Mouse (Mus musculus): Measurements from ENCODE around the gene Itga9.

Itga9 gene

DNA sequence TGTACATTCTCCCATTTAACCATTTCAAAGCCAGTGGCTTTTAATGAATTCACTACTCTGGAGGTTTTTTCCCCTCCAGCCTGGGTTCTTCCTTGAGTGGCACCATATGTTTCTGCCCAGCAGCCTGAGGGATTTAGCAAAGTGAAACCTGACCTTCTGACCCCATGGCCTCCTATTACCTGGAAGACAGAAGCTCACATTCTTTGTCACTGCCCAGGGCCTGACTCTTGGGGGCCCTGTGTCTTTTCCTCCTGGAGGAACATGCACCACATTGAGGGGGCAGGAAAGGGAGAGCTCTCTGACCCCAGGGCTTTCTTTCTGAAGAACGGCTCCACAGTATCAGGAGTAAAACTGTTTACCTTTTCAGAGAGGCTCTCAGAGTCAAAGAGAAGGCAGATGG, 46.9 kb downstream of the Itga9 start:
- peak; percentile 68 for DNase-seq (ENCODE audit: extremely low spot score)

GRCm38 (mm10) chr9:118654969-118655368, 48.5 kb downstream of the Itga9 start:
- DNase-seq (ENCODE audit: extremely low spot score): peak; percentile 74

- DNase-seq (ENCODE audit: extremely low spot score): no peak
These were observed 49.2 kb downstream of the Itga9 start for GRCm38 (mm10) chr9:118655726-118656125.

- DNase-seq (ENCODE audit: extremely low spot score): no peak
These were observed 51.7 kb downstream of the Itga9 start for GRCm38 (mm10) chr9:118658159-118658558.

GRCm38 (mm10) chr9:118659809-118660208, 53.3 kb downstream of the Itga9 start:
- DNase-seq (ENCODE audit: extremely low spot score): no peak

GRCm38 (mm10) chr9:118660259-118660658, 53.8 kb downstream of the Itga9 start:
- DNase-seq (ENCODE audit: extremely low spot score): no peak

GRCm38 (mm10) chr9:118662026-118662425, 55.5 kb downstream of the Itga9 start:
- no peak for DNase-seq (ENCODE audit: extremely low spot score)

DNA sequence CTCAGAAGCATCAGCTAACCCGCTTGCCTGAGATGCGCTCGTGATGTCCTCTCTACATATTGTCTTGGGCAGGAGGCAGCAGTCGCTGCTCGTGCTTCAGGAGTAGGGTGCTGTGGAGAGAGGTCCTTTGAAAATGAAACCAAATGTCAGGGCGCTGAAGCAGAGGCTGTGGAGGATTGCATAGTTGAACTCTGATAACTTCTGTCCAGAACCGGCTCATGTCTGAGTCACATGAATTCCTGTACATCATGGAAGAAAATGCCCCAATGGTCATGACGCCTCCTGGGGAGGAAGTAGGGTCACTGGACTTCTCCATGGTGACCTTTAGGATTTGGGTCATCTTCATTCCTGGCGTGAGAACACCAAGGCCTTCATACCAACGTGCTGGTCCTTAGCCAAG, 56.0 kb downstream of the Itga9 start:
- no peak for DNase-seq (ENCODE audit: extremely low spot score)

- DNase-seq (ENCODE audit: extremely low spot score): no peak
These were observed 57.4 kb downstream of the Itga9 start for GRCm38 (mm10) chr9:118663938-118664337.

DNA sequence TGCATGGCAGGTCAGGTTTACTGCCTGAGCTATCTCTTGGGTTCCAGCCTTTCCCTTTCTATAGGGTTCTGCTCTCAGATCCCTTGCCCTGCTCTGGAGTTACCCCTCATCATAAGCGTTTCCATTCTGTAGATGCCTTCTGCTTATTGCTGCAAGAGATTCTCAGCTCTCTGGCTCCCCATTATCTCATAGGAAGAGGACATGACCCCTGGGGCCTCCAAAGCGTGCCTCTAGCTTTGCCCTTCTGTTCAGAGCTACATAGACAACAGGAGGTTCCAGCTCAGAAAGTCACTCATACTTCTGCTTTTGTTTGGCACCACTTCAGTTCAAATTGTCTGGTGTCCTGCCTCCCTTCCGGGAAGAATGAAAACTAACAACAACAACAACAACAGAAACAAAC, 59.6 kb downstream of the Itga9 start:
- no peak for DNase-seq (ENCODE audit: extremely low spot score)

GRCm38 (mm10) chr9:118669696-118670095, 63.2 kb downstream of the Itga9 start:
- DNase-seq (ENCODE audit: extremely low spot score): no peak

- DNase-seq (ENCODE audit: extremely low spot score): no peak
These were observed 67.8 kb downstream of the Itga9 start for GRCm38 (mm10) chr9:118674277-118674676.

GRCm38 (mm10) chr9:118674761-118675160, 68.3 kb downstream of the Itga9 start:
- peak; percentile 25 for DNase-seq (ENCODE audit: extremely low spot score)

- no peak for DNase-seq (ENCODE audit: extremely low spot score)
These were observed 69.2 kb downstream of the Itga9 start for GRCm38 (mm10) chr9:118675573-118676170.

GRCm38 (mm10) chr9:118676692-118677091, 70.2 kb downstream of the Itga9 start:
- no peak for DNase-seq (ENCODE audit: extremely low spot score)

DNA sequence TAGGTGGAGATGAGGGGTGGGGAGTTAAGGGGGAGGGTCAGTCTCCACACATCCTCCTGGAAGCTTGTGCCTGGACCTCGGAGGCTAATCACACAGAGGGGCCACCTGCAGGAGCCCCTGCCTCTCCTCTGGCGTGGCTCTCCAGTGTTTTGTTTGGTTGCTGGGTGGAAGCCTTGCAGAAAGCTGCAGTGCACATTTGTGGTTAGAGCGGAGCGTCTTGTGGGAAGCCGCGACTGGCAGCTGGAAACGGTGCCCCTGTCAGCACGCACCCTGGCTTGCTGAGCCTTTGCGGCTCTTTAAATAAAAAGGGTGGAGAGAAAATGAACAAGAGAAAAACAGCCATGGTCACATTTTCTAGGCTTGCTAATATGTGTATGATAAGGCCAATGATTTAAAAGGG, 70.9 kb downstream of the Itga9 start:
- no peak for DNase-seq (ENCODE audit: extremely low spot score)

DNA sequence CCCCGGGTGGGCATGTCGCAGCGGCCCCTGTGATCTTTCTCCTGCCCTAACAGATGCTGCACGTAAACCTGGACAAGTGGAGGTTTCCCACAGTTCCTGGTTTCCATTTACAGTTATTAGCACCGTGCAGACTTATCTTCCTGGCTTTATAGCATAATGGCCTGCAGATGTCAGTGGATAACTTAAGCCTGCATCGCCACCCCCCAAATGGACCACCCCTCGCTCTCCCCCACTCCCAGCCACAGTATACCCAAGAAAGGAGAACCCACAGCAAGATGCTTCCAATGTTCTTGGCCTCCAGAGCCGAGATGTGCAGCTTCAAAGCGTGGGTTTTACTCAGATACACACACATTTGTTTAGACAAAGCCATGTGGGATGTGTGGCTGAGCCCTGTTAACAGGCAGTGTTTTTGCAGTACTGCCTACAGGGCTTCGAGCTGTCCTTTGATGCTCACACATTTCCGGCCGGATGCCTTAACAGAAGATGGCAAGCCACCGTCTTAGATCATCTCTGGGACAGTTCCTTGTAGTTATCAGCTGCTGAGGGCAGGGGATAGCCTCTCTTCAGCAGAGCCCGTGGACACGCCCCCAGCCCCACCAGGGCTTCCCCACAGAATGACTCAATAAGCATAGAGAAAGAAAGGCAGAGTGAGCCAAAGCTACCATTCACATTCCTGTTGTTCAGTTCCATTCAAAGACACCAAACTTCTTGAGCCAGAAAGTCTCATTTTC, 71.7 kb downstream of the Itga9 start:
- DNase-seq (ENCODE audit: extremely low spot score): no peak

GRCm38 (mm10) chr9:118678759-118679158, 72.3 kb downstream of the Itga9 start:
- no peak for DNase-seq (ENCODE audit: extremely low spot score)

DNA sequence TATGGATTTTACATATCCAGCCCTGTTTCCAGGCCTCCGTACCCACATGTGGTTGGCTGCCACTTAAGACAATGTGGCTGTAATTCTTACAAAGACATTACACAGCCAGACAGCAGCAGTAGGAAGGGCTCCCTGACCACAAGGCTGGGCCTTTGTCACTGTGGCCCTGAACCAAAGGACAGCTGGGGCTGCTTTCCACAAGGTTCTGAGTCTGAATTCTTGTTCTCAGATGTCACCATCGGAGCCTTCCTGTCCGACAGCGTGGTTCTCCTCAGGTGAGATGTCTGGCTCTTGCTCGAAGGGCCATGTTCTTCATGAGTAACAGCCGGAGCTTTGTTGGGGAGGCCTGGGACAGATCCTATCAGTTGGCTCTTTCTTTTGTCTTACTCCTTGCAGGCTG, 75.0 kb downstream of the Itga9 start:
- no peak for DNase-seq (ENCODE audit: extremely low spot score)

DNA sequence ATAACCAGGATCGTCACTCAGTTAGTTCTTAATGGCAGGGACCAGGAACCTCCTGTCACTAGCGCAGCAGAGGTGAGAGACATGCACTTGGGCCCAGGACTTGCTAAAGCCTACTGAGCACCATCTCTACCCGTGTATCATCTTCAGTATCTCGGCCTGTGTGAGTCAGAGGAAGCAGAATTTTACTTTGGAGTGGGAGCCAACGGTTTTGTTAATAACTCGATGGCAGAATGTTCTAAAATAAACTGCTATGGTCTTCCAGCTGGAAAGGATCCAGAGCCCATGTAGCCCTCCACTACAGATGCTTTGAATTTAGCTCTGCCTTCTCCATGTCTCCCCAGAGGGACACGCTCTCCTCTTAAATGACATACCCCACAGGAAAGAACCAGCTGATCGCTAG, 75.7 kb downstream of the Itga9 start:
- DNase-seq (ENCODE audit: extremely low spot score): no peak

- no peak for DNase-seq (ENCODE audit: extremely low spot score)
These were observed 77.0 kb downstream of the Itga9 start for GRCm38 (mm10) chr9:118683507-118683906.

- no peak for DNase-seq (ENCODE audit: extremely low spot score)
These were observed 77.9 kb downstream of the Itga9 start for GRCm38 (mm10) chr9:118684343-118684742.

DNA sequence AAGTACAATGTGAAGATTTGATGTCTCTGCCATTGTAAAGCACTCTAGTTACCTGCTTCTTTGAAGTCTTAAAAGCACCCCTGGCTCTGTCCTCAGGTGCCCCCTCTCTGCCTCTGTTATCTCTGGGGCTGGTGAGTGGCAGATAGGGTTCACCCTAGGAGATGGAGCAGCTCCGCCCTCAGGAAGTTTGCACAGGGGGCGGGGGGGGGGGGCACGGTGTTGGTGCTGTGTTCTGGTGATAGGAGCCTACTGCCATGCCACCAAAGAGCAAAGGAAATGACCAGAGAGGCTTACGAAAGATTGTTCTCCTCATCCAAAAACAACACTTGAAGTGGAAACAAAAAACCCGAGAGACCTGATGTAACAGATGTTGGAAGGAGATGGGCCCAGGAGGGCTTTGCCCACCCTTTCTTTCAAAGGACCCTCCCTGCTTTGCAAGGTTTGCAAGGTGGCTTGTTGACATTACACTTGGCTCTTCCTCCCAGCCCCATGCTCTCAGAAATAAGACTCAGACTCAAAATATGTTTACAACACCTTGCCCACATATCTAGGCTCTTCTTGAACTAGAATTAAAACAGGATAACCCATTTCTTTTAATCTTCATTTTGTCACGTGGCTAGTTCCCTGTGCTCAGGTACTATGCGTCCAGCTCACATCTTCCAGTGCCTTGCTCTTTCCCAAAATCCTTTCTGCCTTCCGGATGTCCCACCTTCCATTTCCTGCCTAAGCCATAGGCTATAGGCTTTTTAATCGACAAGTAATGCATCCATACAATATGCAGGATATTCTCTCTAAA, 79.9 kb downstream of the Itga9 start:
- DNase-seq (ENCODE audit: extremely low spot score): no peak

All from embryo, embryonic 9.5 days (tissue).